Mouse (Mus musculus): ENCODE measurements around the gene Morc4. TPM values are rescaled to one million over a fixed set of nuclear protein-coding genes. Genes with fewer than 3 reads are reported as not detected.
A peak's percentile ranks its signal among the peaks of the same experiment; 100 is the strongest.

The Morc4 gene
- polyA plus RNA-seq, 1 experiment from 2014 or later, result 64.1 TPM

- H3K9ac ChIP-seq (ENCODE audit: low read depth, low read length), result no peak overlapping the region
- no peak for ATAC-seq (ENCODE audit: low read depth)
- no peaks in the 10 kb centered on the region for H3K4me1 ChIP-seq (ENCODE audit: control insufficient read depth, low read depth, low read length)
- no peak overlapping the region for H3K27ac ChIP-seq (ENCODE audit: low read length)
- no peaks in the 10 kb centered on the region for H3K36me3 ChIP-seq (ENCODE audit: control insufficient read depth, insufficient read depth)
- H3K4me2 ChIP-seq (ENCODE audit: low read depth, low read length), result no peak overlapping the region
- no peaks in the 10 kb centered on the region for H3K27me3 ChIP-seq (ENCODE audit: control insufficient read depth, insufficient read depth, low read depth, low read length)
- WGBS (ENCODE audit: insufficient replicate concordance), result 56% methylated on average over 6 of the region's 6 CpGs
- no peaks in the 10 kb centered on the region for H3K9me3 ChIP-seq (replicated peaks; ENCODE audit: control insufficient read depth, low read length)
- no peak overlapping the region for H3K4me3 ChIP-seq (ENCODE audit: low read depth, low read length)
Measured at GRCm38 (mm10) chrX:139841091-139841490, 30.4 kb downstream of the Morc4 start.

GRCm38 (mm10) chrX:139839057-139839456 lies 32.4 kb downstream of the Morc4 start:
- Histone ChIP-seq H3K9ac (ENCODE audit: low read depth, low read length) (no peak overlapping the region), H3K36me3 (ENCODE audit: control insufficient read depth, insufficient read depth) (no peaks in the 10 kb centered on the region), H3K4me2 (ENCODE audit: low read depth, low read length) (no peak overlapping the region), H3K4me1 (ENCODE audit: control insufficient read depth, low read depth, low read length) (no peaks in the 10 kb centered on the region), H3K27me3 (ENCODE audit: control insufficient read depth, insufficient read depth, low read depth, low read length) (no peaks in the 10 kb centered on the region), H3K9me3 (replicated peaks; ENCODE audit: control insufficient read depth, low read length) (no peaks in the 10 kb centered on the region), H3K27ac (ENCODE audit: low read length) (no peak overlapping the region), H3K4me3 (ENCODE audit: low read depth, low read length) (no peak overlapping the region)
- ATAC-seq (ENCODE audit: low read depth), result no peak
- WGBS (ENCODE audit: insufficient replicate concordance), result 32% methylated on average over 3 of the region's 3 CpGs

DNA sequence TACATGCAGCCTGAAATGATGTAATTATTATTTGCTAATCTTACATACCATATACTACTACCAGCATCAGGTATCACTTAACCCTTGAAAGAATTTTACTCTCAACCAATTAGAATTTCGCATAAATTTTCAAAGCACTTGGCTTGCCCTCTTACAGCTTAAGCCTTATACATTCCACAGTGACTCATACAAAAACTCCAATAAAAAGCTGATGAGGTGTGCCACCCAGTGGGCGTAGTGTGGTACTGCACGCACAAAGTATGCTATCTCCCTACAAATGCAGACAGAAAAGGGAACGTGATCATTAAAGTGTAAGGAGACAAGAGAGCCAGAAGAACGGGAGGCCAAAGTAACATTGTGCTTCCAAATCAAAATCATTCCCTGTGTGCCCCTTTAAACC lies 39.0 kb downstream of the Morc4 start:
- peak; percentile 27; the same call in 1 of the 2 replicates for ATAC-seq (ENCODE audit: low read depth)
- 12% methylated on average over 5 of the region's 5 CpGs for WGBS (ENCODE audit: insufficient replicate concordance)
- Histone ChIP-seq H3K27me3 (ENCODE audit: control insufficient read depth, insufficient read depth, low read depth, low read length) (no peaks in the 10 kb centered on the region), H3K9me3 (replicated peaks; ENCODE audit: control insufficient read depth, low read length) (no peaks in the 10 kb centered on the region), H3K4me3 (ENCODE audit: low read depth, low read length) (no peak overlapping the region), H3K27ac (ENCODE audit: low read length) (no peak overlapping the region), H3K4me1 (ENCODE audit: control insufficient read depth, low read depth, low read length) (no peaks in the 10 kb centered on the region; the same call in 1 of the 2 replicates), H3K36me3 (ENCODE audit: control insufficient read depth, insufficient read depth) (no peaks in the 10 kb centered on the region), H3K9ac (ENCODE audit: low read depth, low read length) (no peak overlapping the region), H3K4me2 (ENCODE audit: low read depth, low read length) (no peak overlapping the region)

DNA sequence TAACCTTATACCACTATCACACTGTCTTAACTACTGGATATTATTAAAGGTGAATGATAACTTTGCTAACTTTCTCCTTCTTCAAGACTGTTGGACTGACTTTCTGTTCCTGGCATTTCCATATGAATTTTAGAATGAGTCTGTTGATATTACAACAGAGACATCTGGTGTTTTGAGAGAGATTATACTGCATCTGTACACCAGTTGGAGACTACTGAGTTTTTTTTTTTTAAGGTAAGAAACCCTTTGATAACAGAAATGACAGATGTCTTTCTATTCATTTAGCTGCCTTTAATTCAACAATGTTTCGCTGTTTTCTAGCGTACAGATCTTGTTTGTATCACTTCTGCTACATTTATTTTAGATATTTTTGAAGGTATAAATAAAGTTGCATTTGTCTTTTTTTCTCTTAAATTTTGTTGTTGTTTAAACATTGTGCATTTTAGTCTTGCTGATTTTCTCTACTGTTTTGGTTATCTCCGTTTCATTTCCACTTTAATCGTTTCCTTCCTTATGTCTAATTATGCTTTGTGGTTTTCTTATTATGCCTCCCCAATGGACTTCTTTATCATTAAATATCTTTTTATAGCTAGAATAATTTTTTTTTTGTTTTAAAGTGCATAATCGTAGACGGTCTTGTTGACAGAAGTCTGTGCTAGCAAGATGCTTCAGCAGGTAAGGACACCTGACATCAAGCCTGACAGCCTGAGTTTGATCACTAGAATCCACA lies 42.9 kb downstream of the Morc4 start:
- ATAC-seq (ENCODE audit: low read depth), result no peak
- Histone ChIP-seq H3K4me2 (ENCODE audit: low read depth, low read length) (no peak overlapping the region), H3K36me3 (ENCODE audit: control insufficient read depth, insufficient read depth) (no peaks in the 10 kb centered on the region), H3K27ac (ENCODE audit: low read length) (no peak overlapping the region), H3K9me3 (replicated peaks; ENCODE audit: control insufficient read depth, low read length) (no peaks in the 10 kb centered on the region), H3K4me1 (ENCODE audit: control insufficient read depth, low read depth, low read length) (no peaks in the 10 kb centered on the region; the same call in 1 of the 2 replicates), H3K4me3 (ENCODE audit: low read depth, low read length) (no peak overlapping the region), H3K27me3 (ENCODE audit: control insufficient read depth, insufficient read depth, low read depth, low read length) (no peaks in the 10 kb centered on the region), H3K9ac (ENCODE audit: low read depth, low read length) (no peak overlapping the region)
- 62% methylated on average over 6 of the region's 6 CpGs for WGBS (ENCODE audit: insufficient replicate concordance)

- Histone ChIP-seq H3K4me3 (ENCODE audit: low read depth, low read length) (no peak overlapping the region), H3K9ac (ENCODE audit: low read depth, low read length) (no peak overlapping the region), H3K4me2 (ENCODE audit: low read depth, low read length) (no peak overlapping the region), H3K9me3 (replicated peaks; ENCODE audit: control insufficient read depth, low read length) (no peaks in the 10 kb centered on the region), H3K27ac (ENCODE audit: low read length) (no peak overlapping the region), H3K4me1 (ENCODE audit: control insufficient read depth, low read depth, low read length) (no peaks in the 10 kb centered on the region; the same call in 1 of the 2 replicates), H3K36me3 (ENCODE audit: control insufficient read depth, insufficient read depth) (no peaks in the 10 kb centered on the region; the same call in 1 of the 2 replicates), H3K27me3 (ENCODE audit: control insufficient read depth, insufficient read depth, low read depth, low read length) (no peaks in the 10 kb centered on the region)
- 39% methylated on average over 4 of the region's 4 CpGs for WGBS (ENCODE audit: insufficient replicate concordance)
- ATAC-seq (ENCODE audit: low read depth), result no peak
Measured at GRCm38 (mm10) chrX:139826926-139827325, 44.6 kb downstream of the Morc4 start.

DNA sequence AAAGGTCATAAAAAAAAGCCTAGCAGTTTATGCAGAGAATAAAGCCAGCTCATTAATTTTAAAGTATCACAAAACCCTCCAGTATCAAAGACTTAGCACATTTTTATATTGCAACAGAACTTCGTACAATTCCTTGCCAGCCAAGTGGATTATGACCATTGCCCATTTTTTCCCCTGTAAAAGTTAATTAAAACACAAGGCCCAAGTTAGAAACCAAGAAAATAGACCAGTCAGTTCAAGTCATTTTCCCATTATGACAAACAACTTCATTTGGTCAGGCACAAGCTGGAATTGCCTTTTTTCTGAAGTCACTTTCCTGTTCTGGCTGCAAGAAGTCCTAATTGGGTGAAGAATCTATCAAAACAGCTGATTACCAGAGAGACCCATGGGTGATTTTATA lies 46.1 kb downstream of the Morc4 start:
- Histone ChIP-seq H3K27me3 (ENCODE audit: control insufficient read depth, insufficient read depth, low read depth, low read length) (no peaks in the 10 kb centered on the region), H3K9me3 (replicated peaks; ENCODE audit: control insufficient read depth, low read length) (no peaks in the 10 kb centered on the region), H3K4me2 (ENCODE audit: low read depth, low read length) (no peak overlapping the region), H3K4me1 (ENCODE audit: control insufficient read depth, low read depth, low read length) (no peaks in the 10 kb centered on the region; the same call in 1 of the 2 replicates), H3K9ac (ENCODE audit: low read depth, low read length) (no peak overlapping the region), H3K27ac (ENCODE audit: low read length) (no peak overlapping the region), H3K4me3 (ENCODE audit: low read depth, low read length) (no peak overlapping the region), H3K36me3 (ENCODE audit: control insufficient read depth, insufficient read depth) (no peaks in the 10 kb centered on the region; the same call in 1 of the 2 replicates)
- WGBS (ENCODE audit: insufficient replicate concordance), result 86% methylated on average over 1 of the region's 1 CpGs
- ATAC-seq (ENCODE audit: low read depth), result no peak

GRCm38 (mm10) chrX:139815201-139815600 lies 56.3 kb downstream of the Morc4 start:
- Histone ChIP-seq H3K9me3 (replicated peaks; ENCODE audit: control insufficient read depth, low read length) (no peaks in the 10 kb centered on the region), H3K27me3 (ENCODE audit: control insufficient read depth, insufficient read depth, low read depth, low read length) (no peaks in the 10 kb centered on the region), H3K4me3 (ENCODE audit: low read depth, low read length) (no peak overlapping the region), H3K4me1 (ENCODE audit: control insufficient read depth, low read depth, low read length) (peaks cover 16% of the 10 kb centered on the region), H3K36me3 (ENCODE audit: control insufficient read depth, insufficient read depth) (no peaks in the 10 kb centered on the region), H3K27ac (ENCODE audit: low read length) (no peak overlapping the region), H3K9ac (ENCODE audit: low read depth, low read length) (no peak overlapping the region), H3K4me2 (ENCODE audit: low read depth, low read length) (no peak overlapping the region)
- no peak for ATAC-seq (ENCODE audit: low read depth)
- WGBS (ENCODE audit: insufficient replicate concordance), result 56% methylated on average over 5 of the region's 5 CpGs

DNA sequence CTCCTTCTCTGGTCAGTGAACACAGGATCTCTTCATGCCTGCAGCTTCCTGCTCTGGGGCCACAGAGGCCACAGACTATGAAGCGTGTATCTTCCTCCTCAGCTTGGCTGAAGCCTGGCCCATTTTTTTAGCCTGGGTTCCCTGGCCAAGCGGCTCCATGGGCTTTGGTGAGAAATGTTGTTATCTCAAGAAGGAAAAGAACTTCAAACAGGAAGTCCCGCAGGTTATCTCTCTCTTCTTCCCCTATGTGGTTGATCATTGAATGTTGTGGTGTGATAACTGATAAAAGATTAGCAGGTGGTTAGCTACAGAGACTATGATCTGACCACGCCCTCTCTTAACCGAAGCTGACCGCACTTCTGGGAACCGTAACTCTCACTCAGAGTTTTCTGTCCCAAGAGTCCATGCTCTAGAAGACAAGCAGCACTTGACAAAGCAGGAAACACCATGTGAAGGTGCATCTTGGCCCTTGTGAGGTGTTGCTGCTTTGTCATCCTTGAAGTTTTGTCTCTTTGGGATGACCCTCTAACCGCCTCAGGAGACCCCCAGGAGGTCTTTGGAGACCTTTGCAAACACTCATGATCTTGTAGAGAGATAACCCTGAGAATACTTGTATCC lies 57.4 kb downstream of the Morc4 start:
- no peaks in the 10 kb centered on the region for H3K9me3 ChIP-seq (replicated peaks; ENCODE audit: control insufficient read depth, low read length)
- H3K27ac ChIP-seq (ENCODE audit: low read length), result peak overlapping the region; percentile 53; the same call in 1 of the 2 replicates
- no peaks in the 10 kb centered on the region for H3K27me3 ChIP-seq (ENCODE audit: control insufficient read depth, insufficient read depth, low read depth, low read length)
- peaks cover 16% of the 10 kb centered on the region for H3K4me1 ChIP-seq (ENCODE audit: control insufficient read depth, low read depth, low read length)
- no peak overlapping the region for H3K9ac ChIP-seq (ENCODE audit: low read depth, low read length)
- WGBS (ENCODE audit: insufficient replicate concordance), result 27% methylated on average over 8 of the region's 8 CpGs
- peak overlapping the region; percentile 34 for H3K4me2 ChIP-seq (ENCODE audit: low read depth, low read length)
- no peak overlapping the region for H3K4me3 ChIP-seq (ENCODE audit: low read depth, low read length)
- no peaks in the 10 kb centered on the region for H3K36me3 ChIP-seq (ENCODE audit: control insufficient read depth, insufficient read depth)
- ATAC-seq (ENCODE audit: low read depth), result peak; percentile 84

Measured in liver, embryonic 16.5 days (tissue).